21 mouse cellular contexts compared by ENCODE assay signal in the genomic region with DNA sequence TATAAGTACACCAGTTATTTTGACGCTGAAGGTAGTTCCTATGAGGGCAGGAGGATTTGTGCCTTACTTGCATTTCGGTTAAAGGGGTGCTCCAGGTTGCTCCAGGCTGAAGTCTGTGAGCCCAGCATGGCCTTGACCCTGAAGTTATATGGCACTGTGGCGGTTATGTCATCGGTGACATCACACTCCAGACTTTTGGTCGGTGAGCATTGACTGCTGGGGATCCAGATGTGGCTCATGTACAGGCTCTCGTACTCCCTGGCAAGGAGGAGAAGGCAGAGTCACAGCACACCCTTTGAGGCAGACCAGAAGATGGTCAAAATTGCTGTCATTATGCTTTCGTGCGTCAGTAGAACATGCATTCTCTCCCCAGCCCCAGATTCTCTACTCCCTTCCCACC. TPM values are rescaled to one million over a fixed set of nuclear protein-coding genes. Genes with fewer than 3 reads are reported as not detected.
DNase-seq lines count a peak whose midpoint lies in the region; ATAC-seq and TF ChIP-seq lines count a peak whose summit lies in the region.
"Had no signal": no experiment of that assay in that cellular context is flagged by ENCODE, and none has a peak within 500 bp of the region (broad histone marks: within the 10 kb centered on the region; RNA-seq: fewer than 3 reads in every experiment).

No protein-coding gene starts in this region.

- H3K9ac ChIP-seq in liver, embryonic 11.5 days (ENCODE audit: low read depth, low read length), result no peak overlapping the region
- H3K9ac ChIP-seq in liver, postnatal 0 days (replicated peaks), result no peak overlapping the region
- H3K9ac ChIP-seq: embryonic facial prominence, embryonic 13.5 days; embryonic facial prominence, embryonic 15.5 days; forebrain, embryonic 12.5 days had no signal

- peak; percentile 3 for DNase-seq in gastrocnemius, postnatal 25 days
- DNase-seq in gastrocnemius, postnatal 14 days, result no peak
- DNase-seq in liver, embryonic 11.5 days (ENCODE audit: low spot score), result peak; percentile 19
- no peak for DNase-seq in liver, postnatal 0 days
- no peak for DNase-seq in kidney, adult 11 months
- DNase-seq: adrenal gland, adult 2 months; adrenal gland, postnatal 10 days; adrenal gland, postnatal 25 days; cerebellum, adult 11 months; cerebellum, adult 18-20 months; cerebellum, adult 8-10 months; cerebellum, postnatal 10 days; cerebellum, postnatal 25 days; embryo, embryonic 11 days had no signal

- no peak overlapping the region for H3K4me3 ChIP-seq in liver, embryonic 11.5 days (ENCODE audit: low read depth, low read length)
- H3K4me3 ChIP-seq in liver, postnatal 0 days (ENCODE audit: low read depth, low read length), result no peak overlapping the region
- H3K4me3 ChIP-seq: embryonic facial prominence, embryonic 13.5 days; embryonic facial prominence, embryonic 15.5 days; erythroblast, embryonic 14.5 days; forebrain, embryonic 10.5 days; forebrain, embryonic 12.5 days had no signal

- H3K4me2 ChIP-seq in liver, embryonic 11.5 days, result no peak overlapping the region
- no peak overlapping the region for H3K4me2 ChIP-seq in liver, postnatal 0 days (ENCODE audit: low read depth, low read length)
- H3K4me2 ChIP-seq: embryonic facial prominence, embryonic 13.5 days; embryonic facial prominence, embryonic 15.5 days; forebrain, embryonic 12.5 days had no signal

- H3K9me3 ChIP-seq in liver, embryonic 11.5 days (ENCODE audit: control insufficient read depth, low read length), result no peaks in the 10 kb centered on the region
- H3K9me3 ChIP-seq in liver, postnatal 0 days (ENCODE audit: low read length), result peaks cover 3% of the 10 kb centered on the region; the same call in 1 of the 2 replicates
- H3K9me3 ChIP-seq: embryonic facial prominence, embryonic 15.5 days had no signal

- no peaks in the 10 kb centered on the region for H3K27me3 ChIP-seq in liver, embryonic 11.5 days (replicated peaks; ENCODE audit: control insufficient read depth, insufficient read depth, low read length)
- H3K27me3 ChIP-seq in liver, postnatal 0 days (ENCODE audit: insufficient read depth, low read length), result no peaks in the 10 kb centered on the region
- H3K27me3 ChIP-seq: embryonic facial prominence, embryonic 13.5 days; embryonic facial prominence, embryonic 15.5 days; forebrain, embryonic 12.5 days had no signal

- H3K36me3 ChIP-seq in liver, embryonic 11.5 days (ENCODE audit: control insufficient read depth, insufficient read depth, low read length), result no peaks in the 10 kb centered on the region
- 0 out of 2 replicates have a peak, but pooled peaks cover 3% of the 10 kb centered on the region for H3K36me3 ChIP-seq in liver, postnatal 0 days (replicated peaks; ENCODE audit: insufficient read depth, low read length)
- H3K36me3 ChIP-seq: embryonic facial prominence, embryonic 13.5 days; embryonic facial prominence, embryonic 15.5 days; forebrain, embryonic 12.5 days had no signal

- no peak for TF ChIP-seq CTCF in liver, postnatal 0 days (IDR thresholded peaks at IDR 0.05; ENCODE audit: low read depth)

- H3K27ac ChIP-seq in liver, embryonic 11.5 days (ENCODE audit: low read depth, low read length), result no peak overlapping the region
- no peak overlapping the region for H3K27ac ChIP-seq in liver, postnatal 0 days (ENCODE audit: low read depth)
- H3K27ac ChIP-seq: embryonic facial prominence, embryonic 13.5 days; embryonic facial prominence, embryonic 15.5 days; forebrain, embryonic 10.5 days; forebrain, embryonic 12.5 days had no signal

- no peaks in the 10 kb centered on the region for H3K4me1 ChIP-seq in liver, embryonic 11.5 days (replicated peaks; ENCODE audit: control insufficient read depth, insufficient read depth, low read length)
- no peaks in the 10 kb centered on the region for H3K4me1 ChIP-seq in liver, postnatal 0 days (ENCODE audit: insufficient read depth)
- H3K4me1 ChIP-seq: embryonic facial prominence, embryonic 13.5 days; forebrain, embryonic 12.5 days had no signal

- no peak for ATAC-seq in liver, embryonic 11.5 days (replicated peaks; ENCODE audit: low FRiP score)
- no peak for ATAC-seq in liver, postnatal 0 days
- ATAC-seq: forebrain, embryonic 14.5 days; forebrain, embryonic 16.5 days had no signal

- intact Hi-C loops in gastrocnemius, postnatal 14 days (cut with DNase I; ENCODE audit: low total_unique reads), result no loop called here

- no peak for TF ChIP-seq EP300 in liver, postnatal 0 days (IDR thresholded peaks at IDR 0.05; ENCODE audit: low read depth)

- 91% methylated on average over 8 of the region's 8 CpGs for WGBS in liver, embryonic 11.5 days
- WGBS in liver, postnatal 0 days (ENCODE audit: insufficient replicate concordance), result 86% methylated on average over 8 of the region's 8 CpGs

RNA-seq across cellular contexts. Expression of a gene that starts 13.7 kb away (rescaled TPM):
- 1 to 10 TPM; 1.3 to 1.7 TPM for total RNA-seq in gastrocnemius, postnatal 25 days (2021)
- total RNA-seq in gastrocnemius, postnatal 14 days (2021), result 1 to 10 TPM; 1.5 to 1.7 TPM
- 0.59 and 0.78 TPM in 2 replicates for polyA plus RNA-seq in liver, embryonic 11.5 days (2014; fragmentation: Nextera tagmentation; extraction: Ambion mirVana)
- 0.48 and 0.88 TPM in 2 replicates for polyA plus RNA-seq in liver, postnatal 0 days (2015; fragmentation: Nextera tagmentation; extraction: Ambion mirVana)

Comparison
In these comparisons a context has a peak if more than half of its experiments do, and no peak if none do; other contexts are left out.
1. DNase-seq: peak in gastrocnemius, postnatal 25 days (single experiment) and liver, embryonic 11.5 days (single experiment); none in gastrocnemius, postnatal 14 days (single experiment), liver, postnatal 0 days (single experiment) and kidney, adult 11 months (single experiment).